Mouse (Mus musculus) kidney, postnatal 0 days (tissue): ENCODE measurements around the gene B3gnt8. TPM values are rescaled to one million over a fixed set of nuclear protein-coding genes. Genes with fewer than 3 reads are reported as not detected.
A peak's percentile ranks its signal among the peaks of the same experiment; 100 is the strongest.

ENCODE experiments used
- ATAC-seq: fragments of 200-750 bp; cut with Nextera tagmentation; replicated peaks from 2 replicates; pipeline ENCODE4 v1.8.0; 2017; ENCODE audit warnings: low read depth, moderate number of reproducible peaks, moderate TSS enrichment, moderate library complexity; ENCODE audit not compliant: low FRiP score
- DNase-seq: peaks from one replicate; pipeline ENCODE4 v3.0.0-alpha.2; 2016; ENCODE audit warnings: low spot score
- H3K27ac ChIP-seq: fragments of 300-500 bp; sonication (generic); 2 replicates; pipeline ENCODE4 v1.5.1; 2014; ENCODE audit warnings: mild to moderate bottlenecking
- H3K27me3 ChIP-seq: fragments of 300-500 bp; sonication (generic); 2 replicates; pipeline ENCODE4 v1.6.1; 2014; ENCODE audit warnings: low read length, mixed read lengths; ENCODE audit not compliant: insufficient read depth
- H3K36me3 ChIP-seq: fragments of 300-500 bp; sonication (generic); 2 replicates; pipeline ENCODE4 v1.6.1; 2014; ENCODE audit warnings: low read length, mixed read lengths; ENCODE audit not compliant: insufficient read depth
- H3K4me1 ChIP-seq: fragments of 300-500 bp; sonication (generic); replicated peaks from 2 replicates; pipeline ENCODE4 v1.6.1; 2014; ENCODE audit warnings: antibody characterized with exemption, low read length, mixed read lengths; ENCODE audit not compliant: insufficient read depth
- H3K4me2 ChIP-seq: fragments of 300-500 bp; sonication (generic); 2 replicates; pipeline ENCODE4 v1.6.1; 2014; ENCODE audit warnings: mild to moderate bottlenecking, low read length, moderate library complexity, mixed read lengths
- H3K4me3 ChIP-seq: fragments of 300-500 bp; sonication (generic); replicated peaks from 2 replicates; pipeline ENCODE4 v1.5.1; 2014; ENCODE audit warnings: low read depth, low read length
- H3K9ac ChIP-seq: fragments of 300-500 bp; sonication (generic); 2 replicates; pipeline ENCODE4 v1.6.1; 2014; ENCODE audit warnings: low read depth, low read length
- H3K9me3 ChIP-seq: fragments of 300-500 bp; sonication (generic); replicated peaks from 2 replicates; pipeline ENCODE4 v1.6.1; 2016; ENCODE audit warnings: low read length, inconsistent platforms, mixed read lengths
- CTCF ChIP-seq: IDR thresholded peaks from 2 replicates; pipeline ENCODE4 v1.5.1; 2016; ENCODE audit warnings: antibody characterized with exemption, low read depth, mild to moderate bottlenecking, moderate library complexity
- WGBS: fragments of 180-500 bp; shearing (Covaris S2); extraction: QIAGEN DNeasy Blood & Tissue Kit; methylation state at CpG from one replicate; pipeline ENCODE4 v1.1.7; 2014; 5-methylcytosine and 5-hydroxymethylcytosine counted together
- polyA plus RNA-seq: library from polyadenylated mRNA; unstranded; fragments of >200 nt; fragmentation: Nextera tagmentation; extraction: Ambion mirVana; gene quantifications from 2 replicates; pipeline ENCODE4 v1.2.1, GENCODE M21; 2015

The B3gnt8 gene
- polyA plus RNA-seq, 1 experiment from 2014 or later, result 9.3 TPM

DNA sequence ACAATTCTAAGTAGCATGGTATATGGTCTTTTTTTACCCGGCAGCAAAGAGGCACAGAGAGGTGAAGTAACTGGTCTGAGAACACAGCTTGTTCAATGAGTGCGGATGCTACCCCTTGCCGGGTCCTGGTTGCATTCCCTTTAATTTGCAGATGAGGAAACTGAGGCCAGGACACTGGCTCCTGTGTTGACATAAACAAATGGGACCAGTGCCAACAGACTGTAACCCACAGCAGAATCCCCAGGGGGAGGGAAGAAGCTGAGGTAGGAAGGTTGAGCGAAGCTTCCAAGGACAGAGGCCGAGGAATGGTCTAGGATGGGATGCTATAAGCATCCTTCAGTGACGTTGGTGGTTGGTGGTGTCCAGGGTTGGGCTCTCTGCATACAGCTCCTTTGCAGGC lies 49.0 kb downstream of the B3gnt8 start:
- WGBS, result 50% methylated on average over 6 of the region's 6 CpGs
- Histone ChIP-seq H3K9ac (no peak overlapping the region), H3K4me3 (peak overlapping the region; percentile 27; the same call in 1 of the 2 replicates), H3K27ac (no peak overlapping the region), H3K4me1 (no peaks in the 10 kb centered on the region), H3K9me3 (no peaks in the 10 kb centered on the region), H3K27me3 (no peaks in the 10 kb centered on the region), H3K36me3 (no peaks in the 10 kb centered on the region), H3K4me2 (no peak overlapping the region; the same call in 1 of the 2 replicates)
- no peak for TF ChIP-seq CTCF
- ATAC-seq (no peak), DNase-seq (no peak)

GRCm38 (mm10) chr7:25676085-25676781 lies 49.8 kb downstream of the B3gnt8 start:
- no peak overlapping the region for H3K9ac ChIP-seq
- no peaks in the 10 kb centered on the region for H3K36me3 ChIP-seq
- H3K4me1 ChIP-seq, result 0 out of 2 replicates have a peak, but pooled peaks cover 2% of the 10 kb centered on the region
- no peaks in the 10 kb centered on the region for H3K27me3 ChIP-seq
- no peak overlapping the region for H3K4me3 ChIP-seq
- WGBS, result 62% methylated on average over 15 of the region's 15 CpGs
- TF ChIP-seq CTCF, result no peak
- H3K9me3 ChIP-seq, result no peaks in the 10 kb centered on the region
- no peak for ATAC-seq
- no peak overlapping the region for H3K27ac ChIP-seq
- no peak overlapping the region for H3K4me2 ChIP-seq
- no peak for DNase-seq

GRCm38 (mm10) chr7:25677013-25677412 lies 50.6 kb downstream of the B3gnt8 start:
- ATAC-seq (no peak), DNase-seq (no peak)
- Histone ChIP-seq H3K36me3 (no peaks in the 10 kb centered on the region), H3K27me3 (no peaks in the 10 kb centered on the region), H3K4me1 (0 out of 2 replicates have a peak, but pooled peaks cover 4% of the 10 kb centered on the region), H3K9ac (no peak overlapping the region), H3K4me3 (no peak overlapping the region), H3K4me2 (no peak overlapping the region), H3K9me3 (no peaks in the 10 kb centered on the region), H3K27ac (no peak overlapping the region)
- 90% methylated on average over 7 of the region's 7 CpGs for WGBS
- TF ChIP-seq CTCF, result no peak

DNA sequence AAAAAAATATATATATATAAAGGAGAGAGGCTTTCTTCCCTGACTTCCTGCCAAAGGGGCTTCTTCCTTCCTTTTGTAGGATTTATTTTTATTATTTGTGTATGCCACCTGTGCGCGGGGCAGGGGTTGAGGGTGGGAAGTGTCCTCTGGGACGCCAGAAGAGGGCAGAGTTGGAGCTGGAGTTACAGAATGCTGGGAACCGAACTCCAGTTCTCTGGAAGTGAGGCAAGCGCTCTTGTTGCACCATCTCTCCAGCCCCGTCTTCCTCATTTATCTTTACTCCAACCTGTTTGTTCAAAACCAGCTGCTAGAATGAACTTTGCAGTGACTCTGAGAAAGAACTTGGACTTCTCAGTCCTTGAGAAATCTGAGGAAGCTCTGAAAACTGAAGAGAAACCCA lies 53.5 kb downstream of the B3gnt8 start:
- DNase-seq, result peak; percentile 18
- H3K27ac ChIP-seq, result 0 out of 2 replicates have a peak overlapping the region, but pooled peaks have one; percentile 88
- 8% methylated on average over 6 of the region's 6 CpGs for WGBS

GRCm38 (mm10) chr7:25680514-25681258 lies 54.2 kb downstream of the B3gnt8 start, which contains the start of gene B9d2:
Gene B9d2 (plus strand): TSS chr7:25680780.
- H3K9ac ChIP-seq, result peak within 1 kb of the TSS; percentile 57
- WGBS, result under 1% methylated on average over 46 of the region's 46 CpGs
- peak within 1 kb of the TSS; percentile 61 for H3K4me3 ChIP-seq
- DNase-seq (peak; percentile 98), ATAC-seq (peak; percentile 97)
- TF ChIP-seq CTCF, result peak; percentile 17; the same call in 1 of the 2 replicates
- H3K36me3 ChIP-seq, result no peaks in the 10 kb centered on the region
- H3K4me1 ChIP-seq, result 0 out of 2 replicates have a peak, but pooled peaks cover 4% of the 10 kb centered on the region
- peak within 1 kb of the TSS; percentile 88 for H3K27ac ChIP-seq
- peak within 1 kb of the TSS; percentile 50 for H3K4me2 ChIP-seq
- no peaks in the 10 kb centered on the region for H3K9me3 ChIP-seq
- no peaks in the 10 kb centered on the region for H3K27me3 ChIP-seq

More for the DNA sequence above, 53.5 kb downstream of the B3gnt8 start:
- H3K4me2 ChIP-seq, result peak overlapping the region; percentile 50
- ATAC-seq, result no peak
- H3K36me3 ChIP-seq, result no peaks in the 10 kb centered on the region
- H3K4me1 ChIP-seq, result 0 out of 2 replicates have a peak, but pooled peaks cover 4% of the 10 kb centered on the region
- peak overlapping the region; percentile 61 for H3K4me3 ChIP-seq
- no peak; the same call in 1 of the 2 replicates for TF ChIP-seq CTCF
- H3K9ac ChIP-seq, result 0 out of 2 replicates have a peak overlapping the region, but pooled peaks have one; percentile 57
- H3K9me3 ChIP-seq, result no peaks in the 10 kb centered on the region
- H3K27me3 ChIP-seq, result no peaks in the 10 kb centered on the region
